In genomic region chr1:118553045-118553444, GRCm38 (mm10) we compare ENCODE assay signal across 24 mouse cellular contexts.
"Had no signal": no experiment of that assay in that cellular context is flagged by ENCODE, and none has a peak within 500 bp of the region (broad histone marks: within the 10 kb centered on the region; RNA-seq: fewer than 3 reads in every experiment).

No protein-coding gene starts in this region.

- H3K27me3 ChIP-seq: limb, embryonic 12.5 days; limb, embryonic 13.5 days; limb, embryonic 15.5 days; liver, embryonic 12.5 days; liver, embryonic 13.5 days; liver, embryonic 15.5 days; lung, embryonic 15.5 days; megakaryocyte, embryonic 14.5 days; midbrain, embryonic 12.5 days; midbrain, embryonic 13.5 days; midbrain, embryonic 15.5 days; neural tube, embryonic 12.5 days had no signal

- H3K9ac ChIP-seq: limb, embryonic 12.5 days; limb, embryonic 13.5 days; limb, embryonic 15.5 days; liver, embryonic 12.5 days; liver, embryonic 13.5 days; liver, embryonic 14.5 days; liver, embryonic 15.5 days; liver, postnatal 0 days; lung, embryonic 14.5 days; lung, embryonic 15.5 days; midbrain, embryonic 12.5 days; midbrain, embryonic 13.5 days; midbrain, embryonic 15.5 days; neural tube, embryonic 12.5 days had no signal

- H3K9me3 ChIP-seq: limb, embryonic 10.5 days; limb, embryonic 12.5 days; limb, embryonic 13.5 days; limb, embryonic 15.5 days; liver, embryonic 12.5 days; liver, embryonic 13.5 days; liver, embryonic 15.5 days; lung, embryonic 15.5 days; megakaryocyte, embryonic 14.5 days; midbrain, embryonic 10.5 days; midbrain, embryonic 12.5 days; midbrain, embryonic 13.5 days; midbrain, embryonic 15.5 days; neural tube, embryonic 12.5 days had no signal

- H3K4me1 ChIP-seq: limb, embryonic 10.5 days; limb, embryonic 12.5 days; limb, embryonic 13.5 days; limb, embryonic 15.5 days; liver, embryonic 12.5 days; liver, embryonic 13.5 days; liver, embryonic 15.5 days; lung, embryonic 15.5 days; megakaryocyte, embryonic 14.5 days; midbrain, embryonic 10.5 days; midbrain, embryonic 12.5 days; midbrain, embryonic 13.5 days; midbrain, embryonic 15.5 days; neural tube, embryonic 12.5 days had no signal

- ATAC-seq: liver, embryonic 12.5 days; liver, postnatal 0 days; midbrain, embryonic 13.5 days; midbrain, embryonic 15.5 days; midbrain, embryonic 16.5 days had no signal

- H3K27ac ChIP-seq: limb, embryonic 10.5 days; limb, embryonic 12.5 days; limb, embryonic 13.5 days; limb, embryonic 15.5 days; liver, embryonic 12.5 days; liver, embryonic 13.5 days; liver, embryonic 14.5 days; liver, embryonic 15.5 days; lung, embryonic 15.5 days; macrophage; midbrain, embryonic 10.5 days; midbrain, embryonic 12.5 days; midbrain, embryonic 13.5 days; midbrain, embryonic 15.5 days; neural tube, embryonic 12.5 days had no signal

- H3K4me3 ChIP-seq: limb, embryonic 10.5 days; limb, embryonic 12.5 days; limb, embryonic 13.5 days; limb, embryonic 15.5 days; liver, embryonic 12.5 days; liver, embryonic 13.5 days; liver, embryonic 15.5 days; lung, embryonic 15.5 days; megakaryocyte, embryonic 14.5 days; midbrain, embryonic 10.5 days; midbrain, embryonic 12.5 days; midbrain, embryonic 13.5 days; midbrain, embryonic 15.5 days; myocyte; neural tube, embryonic 12.5 days had no signal

- DNase-seq: left cerebral cortex, postnatal 4 days; liver; liver, embryonic 13.5 days; liver, postnatal 0 days; lung, embryonic 14.5 days; lung, postnatal 4 days; midbrain, embryonic 14.5 days had no signal
